Mouse (Mus musculus) left cerebral cortex, postnatal 14 days (tissue): Measurements from ENCODE around the gene Gstm5. TPM values are rescaled to one million over a fixed set of nuclear protein-coding genes. Genes with fewer than 3 reads are reported as not detected.

Experiments
- DNase-seq, 2 experiments: peaks; one replicate each; pipeline ENCODE4 v3.0.0; 2021 to 2022; ENCODE audit warnings: low spot score in 2 of 2, mixed read lengths in 1 of 2
- intact Hi-C: fragments of 180-260 bp; cut with DNase I; formaldehyde crosslinking; loops from one replicate; pipeline ENCODE4 v1.15.1; 2025
- total RNA-seq, 2 experiments: library from RNA; stranded (reverse); gene quantifications; 2 replicates each; pipeline ENCODE4 v1.2.3; 2021

Gstm5 gene
- total RNA-seq, 2 experiments from 2014 or later: 182 to 200 TPM

DNA sequence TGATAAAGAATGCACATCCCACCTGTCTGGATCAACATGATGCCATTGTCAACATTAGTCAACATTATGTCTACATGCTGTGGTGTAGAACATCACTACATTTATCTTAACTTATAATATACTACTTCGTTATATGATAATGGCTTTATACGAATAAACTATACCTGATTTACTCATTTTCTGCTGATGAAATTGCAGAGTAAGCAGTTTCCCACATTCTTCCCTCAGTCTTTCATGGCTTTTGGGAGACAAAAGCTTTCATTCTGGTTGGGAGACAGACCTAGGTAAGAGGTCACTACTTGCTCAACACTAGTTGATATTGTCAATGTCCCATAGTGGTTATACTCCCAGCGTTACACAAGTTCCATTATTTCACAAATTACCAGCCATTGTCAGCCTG lies 29.7 kb downstream of the Gstm5 start:
- DNase-seq: no peak
- intact Hi-C loops: no loop called here

DNA sequence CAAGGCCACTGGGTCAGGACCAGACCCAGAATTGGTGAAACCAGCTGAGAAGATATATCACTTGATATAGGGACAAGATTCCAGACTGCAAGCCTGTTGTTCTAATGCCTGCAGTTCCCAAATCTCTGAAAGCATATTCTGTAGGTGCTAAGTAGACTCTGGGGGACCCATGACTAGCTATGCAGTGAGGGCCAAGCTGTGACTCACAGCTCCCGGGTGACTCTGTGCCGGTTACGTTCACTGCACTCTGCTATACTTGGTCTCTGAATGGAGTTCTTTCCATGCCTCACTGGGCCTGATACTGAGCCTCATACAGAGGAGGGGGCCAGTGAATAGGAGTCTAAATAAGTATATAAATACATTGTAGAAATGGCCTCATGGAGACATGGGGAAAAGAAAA lies 32.2 kb downstream of the Gstm5 start:
- DNase-seq: no peak
- intact Hi-C loops: no loop called here

DNA sequence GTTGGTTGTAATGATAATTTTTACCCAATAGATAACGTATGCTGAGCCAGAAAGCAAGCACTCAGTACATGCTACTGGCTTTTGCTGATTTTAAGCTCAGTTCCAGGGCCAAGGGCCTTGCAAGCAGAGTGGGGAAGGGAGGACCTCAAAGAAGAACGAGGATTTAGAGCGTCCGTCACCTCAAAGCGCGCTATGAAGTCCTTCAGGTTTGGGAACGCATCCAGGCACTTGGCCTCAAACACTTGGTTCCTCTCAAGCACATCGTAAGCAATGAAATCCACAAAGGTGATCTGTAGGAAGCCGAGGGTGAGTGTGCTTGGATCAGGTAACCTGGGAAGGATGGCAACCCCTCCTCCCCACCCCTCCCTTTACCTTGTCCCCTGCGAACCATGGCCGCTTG lies 33.1 kb downstream of the Gstm5 start:
- no peak for DNase-seq
- intact Hi-C loops: no loop called here

DNA sequence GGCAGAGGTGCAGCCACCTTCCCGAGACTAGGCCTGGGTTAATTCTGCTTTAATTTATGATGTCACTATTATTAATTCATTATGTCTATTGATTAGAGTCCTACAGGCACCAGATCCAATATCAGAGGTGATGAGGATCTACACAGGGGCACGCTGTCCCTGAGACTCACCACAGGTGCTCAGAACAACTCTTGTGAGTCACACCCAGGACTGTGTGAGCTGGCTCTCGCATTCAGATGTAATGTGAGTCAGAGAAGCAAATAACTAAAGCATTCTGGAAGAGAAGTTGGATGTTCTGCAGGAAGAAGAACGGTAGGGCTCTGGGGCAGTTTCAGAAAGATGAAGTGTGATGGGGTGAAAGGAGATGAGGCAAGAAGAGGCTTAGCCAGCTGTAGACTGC lies 33.6 kb downstream of the Gstm5 start:
- intact Hi-C loops: no loop called here
- DNase-seq: no peak

DNA sequence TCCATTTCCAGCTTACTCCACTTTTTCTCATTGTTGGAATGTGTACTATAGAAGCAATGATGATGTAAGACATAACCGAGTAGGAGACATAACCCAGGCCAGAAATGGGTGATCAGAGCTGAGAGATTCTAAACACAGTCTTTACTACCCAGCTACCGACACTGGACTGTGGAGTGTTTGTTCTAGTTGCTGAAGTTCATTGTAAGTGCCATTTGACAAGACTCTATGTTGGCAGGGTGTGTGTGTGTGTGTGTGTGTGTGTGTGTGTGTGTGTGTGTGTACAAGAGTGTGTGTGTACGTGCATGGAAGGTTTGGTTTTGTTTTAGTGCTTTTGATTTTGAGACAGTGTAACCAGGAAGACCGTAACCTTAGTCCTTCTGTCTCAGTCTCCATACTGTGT lies 34.1 kb downstream of the Gstm5 start:
- intact Hi-C loops: no loop called here

DNA sequence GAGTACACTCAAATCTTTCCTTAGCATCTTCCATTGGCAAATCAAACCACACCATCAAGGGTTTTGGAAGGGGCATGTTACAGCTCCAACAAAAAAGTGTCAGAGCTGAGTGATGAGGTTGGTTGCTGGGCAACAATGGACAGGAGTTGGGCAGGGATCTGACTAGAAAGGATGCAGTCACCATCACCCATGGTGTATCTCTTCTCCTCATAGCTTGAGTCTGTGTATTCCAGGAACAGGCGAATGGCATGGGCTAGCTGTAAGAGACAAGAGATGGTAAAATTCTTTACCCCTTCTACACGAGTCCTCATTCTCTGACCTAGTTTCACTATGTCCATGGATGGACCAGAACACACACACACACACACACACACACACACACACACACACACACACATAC lies 35.5 kb downstream of the Gstm5 start:
- intact Hi-C loops: no loop called here
- DNase-seq: no peak

More for the DNA sequence above, 34.1 kb downstream of the Gstm5 start:
- no peak for DNase-seq

DNA sequence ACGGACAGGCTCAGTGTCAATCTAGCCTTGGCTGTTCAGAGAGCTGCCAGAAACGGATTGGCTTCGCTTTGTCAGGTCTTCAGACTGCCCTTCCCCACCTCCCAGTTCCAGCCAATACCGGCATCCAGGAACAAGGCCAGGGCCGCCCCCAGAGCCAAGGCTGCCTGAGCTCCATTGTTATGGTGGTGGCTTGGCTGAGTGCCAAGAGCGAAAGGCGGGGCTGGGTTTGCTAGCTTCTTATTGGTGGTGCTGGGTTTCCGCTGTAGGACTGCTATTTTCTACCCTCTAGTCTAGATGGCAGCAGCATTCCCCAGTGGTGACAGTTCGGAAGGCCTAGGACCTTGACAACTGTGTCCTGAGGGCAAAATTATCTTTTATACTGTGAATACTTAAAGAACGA lies 36.0 kb downstream of the Gstm5 start, which contains the start of gene Gstm7:
Gene Gstm7, minus strand, starts transcription at position 148 of the 400 bp plus-strand sequence.
- peak; percentile 97 to 99 for DNase-seq
- intact Hi-C loops: no loop called here

DNA sequence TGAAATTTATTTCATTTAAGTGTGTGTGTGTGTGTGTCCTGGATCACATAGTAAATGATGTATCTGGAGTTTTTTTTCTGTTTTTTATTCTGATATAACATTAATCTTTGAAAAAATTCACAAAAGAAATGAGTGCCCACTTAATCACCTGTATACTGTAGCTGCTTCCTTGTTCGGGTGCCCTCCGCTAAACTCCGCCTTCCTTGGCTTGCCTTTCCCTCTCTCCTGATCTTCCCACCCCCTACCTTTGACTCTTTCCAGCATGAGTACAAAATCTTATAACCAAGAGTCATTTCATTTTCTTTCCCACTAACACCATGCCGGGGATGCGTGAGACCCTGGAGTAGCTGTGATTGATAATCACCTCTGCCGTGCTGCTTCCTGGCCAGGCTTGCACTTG lies 36.5 kb downstream of the Gstm5 start:
- intact Hi-C loops: no loop called here
- DNase-seq: no peak

DNA sequence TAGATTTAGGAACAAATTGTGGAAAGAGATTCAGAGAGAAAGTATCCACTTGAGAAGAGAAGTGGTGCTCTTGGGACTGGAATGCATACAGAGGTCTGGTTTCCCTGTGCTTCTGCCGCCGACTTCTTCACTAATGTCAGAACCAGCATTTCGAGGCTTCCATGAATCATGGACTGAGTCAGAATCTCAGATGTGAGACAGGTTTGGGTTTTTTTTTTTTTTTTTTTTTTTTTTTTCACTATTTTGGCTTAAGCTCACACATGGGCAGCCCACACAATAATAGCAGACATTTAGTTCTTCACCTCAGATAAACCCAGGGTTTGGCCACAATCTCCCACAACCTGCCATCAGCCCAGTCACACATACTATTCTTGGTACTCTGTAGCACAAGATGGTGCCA lies 39.6 kb downstream of the Gstm5 start:
- intact Hi-C loops: loop anchor here (5.0 kb wide), 1 partner anchor 82 kb away; the partner anchor contains the start of gene Gstm1
- DNase-seq: no peak

DNA sequence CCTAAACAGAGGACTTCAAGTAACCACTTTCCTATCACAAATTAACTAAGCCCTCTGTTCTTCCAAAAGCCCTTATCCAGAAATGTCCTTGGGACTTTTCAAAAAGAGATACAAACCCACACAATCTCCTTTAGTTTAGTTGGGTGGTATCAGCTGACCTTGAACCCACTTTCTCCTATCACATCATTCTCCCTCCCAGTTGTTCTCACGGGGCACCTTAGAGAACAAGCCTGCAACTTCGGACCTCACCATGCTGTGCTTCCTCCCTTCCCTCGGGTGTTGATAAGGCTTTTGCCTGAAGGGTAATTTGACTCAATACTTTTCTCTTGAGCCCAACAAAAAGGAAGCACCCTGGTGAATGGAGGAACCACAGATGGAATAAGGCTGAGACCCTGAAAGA lies 40.3 kb downstream of the Gstm5 start:
- DNase-seq: no peak
- intact Hi-C loops: loop anchor here (5.0 kb wide), 1 partner anchor 81 kb away; the partner anchor contains the start of gene Gstm1

DNA sequence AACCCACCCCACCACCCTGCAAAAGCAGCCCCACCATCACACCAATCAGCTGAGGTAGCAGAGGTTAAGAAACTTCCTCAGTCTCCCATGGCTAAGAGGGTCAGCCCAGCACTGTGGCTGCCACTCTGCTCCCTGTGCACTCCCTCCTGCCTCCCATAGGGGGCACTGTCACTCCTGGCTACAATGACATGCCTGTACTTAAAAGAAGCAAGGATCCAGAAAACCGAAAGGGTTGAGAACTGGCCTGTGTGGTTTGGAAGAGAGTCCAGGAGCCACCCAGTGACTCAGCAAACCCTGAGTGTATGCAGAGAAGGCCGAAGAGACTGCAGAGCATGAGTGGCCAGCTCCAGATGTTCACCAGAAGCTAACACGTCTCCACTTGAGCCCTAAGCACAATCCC lies 43.8 kb downstream of the Gstm5 start:
- intact Hi-C loops: loop anchor here (5.0 kb wide), 1 partner anchor 78 kb away; the partner anchor contains the start of gene Gstm1
- DNase-seq: peak; percentile 51 to 81

DNA sequence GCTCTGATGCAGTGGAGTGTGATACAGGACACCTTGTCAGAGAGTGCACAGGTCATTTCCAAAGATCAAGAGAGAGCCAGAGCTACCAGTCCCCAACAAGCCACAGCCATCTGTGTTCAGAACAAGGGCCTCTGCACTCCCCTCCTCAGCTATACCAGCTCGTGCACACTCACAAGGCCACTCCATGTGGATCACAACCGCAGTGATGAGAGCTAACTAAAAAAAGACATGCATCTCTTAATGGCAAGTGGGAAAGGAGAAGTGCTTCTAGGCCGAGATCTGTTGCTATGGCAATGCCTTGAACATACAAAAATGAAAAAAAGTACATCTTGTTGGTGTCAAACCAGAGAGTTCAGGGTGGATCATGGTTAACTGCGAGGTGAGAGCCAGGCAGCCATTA lies 44.2 kb downstream of the Gstm5 start:
- intact Hi-C loops: loop anchor here (5.0 to 10.0 kb wide), 2 partner anchors 77 to 205 kb away; partner anchors contain the start of genes Gnai3 and Gstm1
- peak; percentile 47 to 83 for DNase-seq

DNA sequence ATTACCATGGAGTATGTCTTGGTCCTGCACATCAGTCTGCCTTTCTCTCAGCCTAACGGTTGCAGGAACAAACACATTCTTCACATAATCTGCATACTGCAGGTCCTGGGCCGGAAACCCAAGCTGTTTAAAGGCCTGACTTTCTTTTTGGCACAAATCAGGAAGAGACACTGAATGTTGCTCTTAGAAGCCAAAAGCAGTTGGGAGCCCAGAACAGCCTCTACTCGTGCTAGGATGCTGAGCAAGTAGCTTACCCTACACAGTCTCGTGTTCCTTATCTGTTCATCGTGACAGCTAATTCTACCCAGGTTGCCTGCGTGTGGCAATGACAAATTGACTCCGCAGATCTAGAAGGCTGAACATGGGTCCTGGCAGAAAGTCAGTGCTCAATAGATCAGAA lies 44.9 kb downstream of the Gstm5 start:
- intact Hi-C loops: loop anchor here (10.0 kb wide), 1 partner anchor 204 kb away; the partner anchor contains the start of gene Gnai3
- peak in 1 of 2 experiments; percentile 57 for DNase-seq

DNA sequence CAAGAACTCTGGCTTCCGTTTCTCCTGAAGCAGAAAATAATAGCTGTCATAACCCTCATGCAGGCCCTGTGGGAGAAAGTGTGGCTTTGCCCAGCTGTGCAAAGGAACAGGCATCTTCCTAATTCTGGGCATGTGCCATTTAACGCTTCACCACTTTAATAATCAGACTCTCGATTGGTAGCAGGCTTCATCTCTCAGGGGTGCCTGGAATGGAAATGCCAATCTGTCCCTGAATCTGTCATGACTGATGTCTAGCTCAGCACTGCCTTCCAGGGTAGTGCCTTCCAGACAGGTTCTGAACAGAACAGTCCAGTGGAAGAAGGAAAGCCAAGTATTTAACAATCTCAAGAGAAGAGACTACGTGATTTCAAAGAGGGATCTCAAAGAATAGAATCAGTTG lies 45.6 kb downstream of the Gstm5 start:
- DNase-seq: no peak
- intact Hi-C loops: loop anchor here (10.0 kb wide), 1 partner anchor 204 kb away; the partner anchor contains the start of gene Gnai3

DNA sequence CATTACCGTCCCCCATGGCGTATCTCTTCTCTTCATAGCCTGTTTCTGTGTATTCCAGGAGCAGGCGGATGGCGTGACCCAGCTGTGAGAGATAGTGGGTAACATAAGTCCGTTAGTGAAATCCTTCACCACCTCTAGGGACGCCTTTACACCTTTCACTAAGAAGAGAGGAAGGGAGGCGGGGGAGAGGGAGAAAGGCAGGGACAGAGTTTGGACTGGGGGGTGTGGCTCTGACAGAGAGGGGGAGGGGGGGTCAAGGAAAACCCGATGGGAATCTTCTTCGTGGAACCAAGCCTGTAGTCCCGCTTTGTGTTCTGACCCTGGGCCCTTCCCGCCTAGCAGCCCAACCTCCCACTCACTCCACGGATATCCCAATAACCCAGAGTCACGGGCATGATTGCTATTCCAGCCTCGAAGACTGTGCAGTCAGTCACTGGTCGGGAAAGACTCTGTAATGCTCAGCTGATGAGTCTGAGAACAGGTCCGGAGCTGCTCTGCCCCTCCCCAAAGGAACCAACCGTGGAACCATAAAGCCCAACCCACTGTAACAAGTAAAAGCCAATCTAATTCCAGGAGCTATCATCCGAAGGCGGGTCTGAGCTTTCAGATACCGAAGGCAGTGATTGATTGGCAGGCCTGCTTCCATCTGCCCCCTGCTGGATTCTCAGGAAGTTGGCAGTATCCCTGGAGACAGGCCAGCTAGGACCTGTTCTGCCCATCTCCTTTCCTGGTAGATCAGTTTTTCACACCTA lies 47.8 kb downstream of the Gstm5 start, which contains the start of gene Gstm6:
Gene Gstm6, minus strand, starts transcription at position 511 of the 752 bp plus-strand sequence.
- peak; percentile 48 to 75 for DNase-seq
- intact Hi-C loops: loop anchor here (10.0 kb wide), 1 partner anchor 201 kb away; the partner anchor contains the start of gene Gnai3

DNA sequence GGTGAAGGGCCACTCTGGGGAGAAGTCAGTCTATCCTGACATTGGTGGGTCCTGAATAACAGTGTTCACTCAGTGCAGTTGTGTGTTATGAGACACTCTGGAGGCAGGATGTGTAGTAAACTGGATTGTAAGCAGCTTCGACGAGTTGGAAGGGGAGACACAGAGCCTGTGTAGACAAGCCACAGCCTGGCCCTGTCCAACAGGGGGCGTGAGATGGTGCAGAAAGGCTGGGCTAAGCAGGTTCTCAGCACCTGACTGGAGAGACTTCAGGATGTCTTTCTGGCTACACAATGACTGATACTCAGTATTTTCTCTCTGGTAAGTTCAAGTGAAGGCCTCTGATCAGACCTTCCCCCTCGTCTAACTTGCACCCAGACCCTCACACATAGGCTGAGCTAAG lies 50.1 kb downstream of the Gstm5 start:
- intact Hi-C loops: loop anchor here (10.0 kb wide), 1 partner anchor 199 kb away; the partner anchor contains the start of gene Gnai3
- no peak for DNase-seq

Other genes with a start within 250 kb of the Gstm5 start
- 100 to 1,000 TPM; 304 to 313 TPM for gene Ahcyl1, start 199.3 kb upstream of the Gstm5 start, total RNA-seq
- 1 to 10 TPM; 9.5 to 9.9 TPM for gene Csf1, start 135.4 kb upstream of the Gstm5 start, total RNA-seq
- not detected for gene Eps8l3, start 18.6 kb upstream of the Gstm5 start, total RNA-seq
- gene Gstm7, start 36.0 kb downstream of the Gstm5 start, total RNA-seq: 10 to 100 TPM; 66.3 to 66.4 TPM
- 1 to 10 TPM; 3.4 to 3.8 TPM for gene Gstm6, start 47.9 kb downstream of the Gstm5 start, total RNA-seq
- not detected for gene Gstm3, start 73.5 kb downstream of the Gstm5 start, total RNA-seq
- gene Gstm2, start 90.6 kb downstream of the Gstm5 start, total RNA-seq: 1 to 10 TPM; 3.3 TPM
- gene Gstm1, start 122.2 kb downstream of the Gstm5 start, total RNA-seq: 10 to 100 TPM; 66.2 to 73.0 TPM
- 10 to 100 TPM; 10.4 to 12.1 TPM for gene Gstm4, start 149.1 kb downstream of the Gstm5 start, total RNA-seq
- 10 to 100 TPM; 43.3 to 50.8 TPM for gene Ampd2, start 190.8 kb downstream of the Gstm5 start, total RNA-seq
- not detected for gene Gnat2, start 197.0 kb downstream of the Gstm5 start, total RNA-seq